Mouse (Mus musculus): ENCODE data around the gene S100a7a. TPM values are rescaled to one million over a fixed set of nuclear protein-coding genes. Genes with fewer than 3 reads are reported as not detected.

Gene S100a7a
- total RNA-seq, 2 experiments from 2014 or later: 0.27 TPM; not detected in 1

DNA sequence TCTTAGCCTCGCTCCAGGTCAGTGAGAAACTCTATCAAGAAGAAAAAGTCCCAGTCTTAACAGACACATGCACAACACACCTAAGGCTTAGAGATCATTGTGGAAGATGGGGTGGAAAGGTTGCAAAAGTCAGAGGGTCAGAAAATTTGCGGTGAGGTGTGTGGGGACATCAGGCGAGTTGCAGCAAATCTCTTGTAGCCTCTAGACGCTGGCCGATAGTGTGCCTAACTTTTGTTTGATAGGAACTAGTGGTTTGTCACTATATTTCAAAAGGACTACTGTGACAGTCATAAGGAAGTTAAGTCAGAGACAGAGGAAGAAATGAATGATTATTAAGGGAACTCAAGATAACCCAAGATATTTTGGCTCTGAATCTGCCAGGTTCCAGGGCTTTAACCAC, 26.5 kb upstream of the S100a7a start:
- no peak for DNase-seq (ENCODE audit: low spot score in 2 of 2)

DNA sequence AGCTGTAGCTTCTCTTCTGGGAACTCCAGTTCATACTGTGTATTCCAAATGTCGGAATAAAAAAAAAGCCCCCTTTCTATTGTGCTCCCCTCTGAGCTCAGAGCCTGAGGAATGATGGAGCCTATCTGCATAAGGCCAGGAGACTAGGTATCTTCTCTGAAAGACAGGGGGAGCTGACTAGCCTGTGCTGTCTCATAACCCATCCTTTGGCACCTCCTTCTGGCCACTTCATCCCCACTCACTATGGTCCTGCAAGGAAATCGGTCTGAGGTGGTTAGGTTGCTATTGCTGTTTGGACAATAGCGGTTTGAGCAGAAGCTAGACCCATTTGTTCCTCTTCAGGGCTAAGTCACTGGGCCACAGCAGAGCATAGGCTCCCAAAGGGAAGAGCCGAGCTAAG, 26.0 kb upstream of the S100a7a start:
- no peak for DNase-seq (ENCODE audit: low spot score in 2 of 2)

DNA sequence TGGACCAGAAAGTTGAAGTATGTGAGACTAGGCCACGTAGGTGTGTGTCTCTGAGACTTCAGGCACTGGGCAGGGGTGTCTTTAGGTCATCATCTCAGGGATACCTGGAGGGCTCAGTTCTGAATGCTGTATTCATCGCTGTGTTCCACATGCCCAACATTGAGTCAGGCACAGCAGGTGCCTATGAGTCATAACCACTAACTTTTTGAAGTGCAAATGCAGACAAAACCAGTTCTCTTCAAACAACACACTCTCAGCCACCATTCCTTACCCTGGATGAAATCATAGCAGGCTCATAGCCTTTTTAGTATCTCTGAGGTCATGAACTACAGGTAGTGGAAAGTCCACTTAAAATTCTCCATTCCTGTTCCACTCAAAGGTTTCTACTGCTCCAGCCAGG, 24.5 kb upstream of the S100a7a start:
- no peak for DNase-seq (ENCODE audit: low spot score in 2 of 2)

DNA sequence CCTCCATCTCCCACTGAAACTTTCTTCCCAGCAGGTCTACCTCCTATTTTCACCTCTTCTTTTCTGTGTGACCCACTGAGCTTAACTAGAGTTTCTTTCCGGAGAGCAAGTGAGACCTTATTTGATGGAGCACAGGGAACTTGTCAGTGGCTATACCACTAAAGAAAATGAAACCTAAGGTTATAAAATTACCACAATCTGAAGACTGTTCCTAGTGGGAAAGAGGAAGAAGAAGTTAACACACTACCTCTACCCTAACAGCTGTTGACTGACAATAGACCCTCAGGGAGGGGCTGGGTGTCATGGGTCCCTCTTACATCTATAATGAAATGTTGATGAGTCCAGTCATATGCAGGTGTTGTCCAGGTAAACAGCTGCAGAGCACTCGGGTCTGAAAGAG, 21.8 kb upstream of the S100a7a start:
- no peak for DNase-seq (ENCODE audit: low spot score in 2 of 2)

DNA sequence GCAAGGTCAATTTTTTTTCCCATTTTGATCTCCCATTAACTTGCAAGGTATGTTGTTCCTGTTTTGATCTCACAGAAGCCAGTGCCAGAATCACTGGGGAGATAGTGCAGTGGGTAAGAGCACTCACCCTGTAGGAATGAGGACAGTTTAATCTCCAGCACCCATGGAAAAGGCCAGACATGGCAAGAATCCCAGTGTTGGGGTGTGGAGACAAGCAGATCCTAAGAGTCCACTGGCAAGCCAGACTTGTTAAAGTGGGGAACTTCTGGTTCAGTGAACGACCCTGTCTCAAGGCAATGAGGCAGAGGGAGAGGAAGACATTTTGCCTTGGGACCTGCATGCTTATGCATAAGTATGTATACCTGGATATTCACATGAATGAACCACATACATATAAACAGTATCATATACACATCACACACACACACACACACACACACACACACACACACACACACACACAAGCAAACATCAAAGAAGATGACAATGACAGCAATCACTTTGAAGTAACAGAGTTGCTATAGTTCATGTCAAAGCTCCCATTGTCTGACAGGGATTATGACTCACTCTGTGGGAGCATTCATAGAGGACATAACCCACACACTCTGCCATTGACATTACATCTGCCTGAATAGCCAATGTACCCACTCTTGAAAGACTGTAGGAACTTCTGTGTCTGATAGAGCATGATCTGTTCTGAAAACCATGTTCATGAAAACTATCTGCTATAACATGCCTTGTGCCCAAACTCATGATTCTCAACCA, 15.1 kb upstream of the S100a7a start:
- no peak for DNase-seq (ENCODE audit: low spot score in 2 of 2)

DNA sequence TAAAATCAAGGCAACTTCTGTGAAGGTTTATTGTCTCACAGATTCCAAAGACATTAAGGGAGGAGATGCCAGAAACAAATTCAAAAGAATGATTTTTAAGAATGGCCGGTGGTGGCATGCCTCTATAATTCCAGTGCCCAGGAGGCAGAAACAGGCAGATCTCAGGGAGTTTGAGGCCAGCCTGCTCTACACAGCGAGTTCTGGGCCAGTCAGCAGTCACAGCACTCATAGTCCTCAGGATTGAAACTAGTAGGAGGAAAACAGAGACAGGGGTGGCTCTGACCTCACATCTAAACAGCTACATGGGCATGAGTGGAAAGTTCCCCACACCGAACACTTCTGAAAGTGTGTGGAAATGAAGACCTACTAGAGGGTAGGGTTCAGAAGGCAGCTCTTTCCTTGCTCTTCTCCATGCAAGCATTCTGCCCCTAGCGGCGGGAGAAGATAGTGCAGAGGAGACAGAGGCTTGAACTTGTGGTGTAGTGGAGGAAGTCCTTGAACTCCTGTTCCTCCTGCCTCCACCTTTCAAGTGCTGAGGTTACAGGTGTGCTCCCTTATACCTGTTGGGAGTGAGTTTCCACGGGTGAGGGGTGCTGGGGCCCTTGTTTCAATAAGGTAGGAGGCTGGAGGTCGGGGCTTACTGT, 14.2 kb upstream of the S100a7a start:
- DNase-seq (ENCODE audit: low spot score in 2 of 2): no peak

DNA sequence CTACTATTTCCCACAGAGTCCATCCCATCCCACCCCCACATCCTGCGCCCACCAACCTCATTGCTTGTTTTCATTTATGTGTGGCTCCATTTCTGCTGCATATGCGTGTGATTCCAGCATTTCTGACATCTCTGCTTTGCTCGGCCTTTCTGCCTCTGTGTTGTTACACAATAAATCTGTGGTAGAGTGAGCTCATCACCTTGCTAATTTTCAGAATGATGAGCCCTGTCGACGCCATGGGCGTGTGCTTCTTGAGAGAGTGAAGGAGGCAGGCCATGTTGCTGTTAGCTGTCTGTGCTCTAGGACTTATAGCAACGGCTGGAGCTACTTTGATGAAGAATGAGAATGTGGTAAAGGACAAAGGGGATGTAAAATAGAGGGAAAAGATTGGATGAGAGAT, 12.8 kb upstream of the S100a7a start:
- no peak for DNase-seq (ENCODE audit: low spot score in 2 of 2)

DNA sequence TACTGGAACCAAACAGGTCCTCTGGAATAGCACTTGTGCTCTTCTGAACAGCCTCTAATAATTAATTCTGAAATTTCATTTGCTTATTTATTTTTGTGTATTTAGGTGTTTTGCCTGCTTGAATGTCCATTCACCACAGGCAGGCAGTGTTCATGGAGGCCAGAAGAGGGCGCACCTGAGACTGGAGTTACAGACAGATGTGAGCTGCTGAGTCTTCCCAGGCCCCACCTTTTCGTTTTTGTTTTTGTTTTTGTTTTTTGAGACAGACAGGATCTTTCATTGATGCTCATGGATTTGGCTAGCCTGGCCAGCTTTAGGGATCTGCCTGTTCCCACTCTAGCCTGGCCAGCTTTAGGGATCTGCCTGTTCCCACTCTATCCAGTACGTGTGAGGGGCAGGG, 9.6 kb upstream of the S100a7a start:
- peak; percentile 41 to 48 for DNase-seq (ENCODE audit: low spot score in 2 of 2)

DNA sequence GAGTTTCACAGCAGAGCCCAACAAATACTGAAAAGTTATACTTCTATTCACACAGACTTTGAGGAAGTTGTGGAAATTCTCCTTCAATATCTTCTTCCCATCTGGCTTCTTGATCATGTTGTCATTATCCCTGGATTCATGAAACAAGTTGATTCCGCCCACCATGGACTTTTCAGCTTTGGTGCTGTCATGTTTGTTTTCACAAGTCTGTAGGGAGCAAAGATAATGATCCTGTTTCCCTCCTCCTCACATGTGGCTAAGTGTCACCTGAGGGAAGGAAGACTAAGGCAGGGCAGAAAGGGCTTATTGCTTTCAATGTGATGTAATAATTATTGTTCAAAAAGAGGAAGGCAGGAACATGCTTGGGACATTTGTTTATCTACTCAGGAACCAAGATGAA, 6.5 kb upstream of the S100a7a start:
- DNase-seq (ENCODE audit: low spot score in 2 of 2): no peak

DNA sequence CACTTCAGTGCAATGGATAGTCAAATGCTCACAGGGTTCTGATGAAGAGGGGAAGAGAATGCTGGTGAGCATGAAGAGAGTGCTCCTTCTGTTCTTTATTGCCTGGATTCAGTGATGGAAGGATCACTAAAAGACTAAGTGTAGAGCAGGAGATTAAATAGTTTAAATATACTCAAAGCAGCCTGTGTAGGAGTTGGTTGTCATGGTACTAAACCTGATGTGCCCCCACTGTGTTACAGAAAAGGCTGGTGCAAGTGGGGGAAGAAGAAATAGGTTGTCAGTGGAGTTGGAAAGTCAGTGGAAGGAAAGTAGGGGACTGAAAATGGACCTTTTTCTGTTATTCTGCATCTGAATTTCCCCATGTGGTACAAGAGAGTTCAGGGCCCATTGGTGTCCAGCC, 4.8 kb upstream of the S100a7a start:
- DNase-seq (ENCODE audit: low spot score in 2 of 2): no peak

DNA sequence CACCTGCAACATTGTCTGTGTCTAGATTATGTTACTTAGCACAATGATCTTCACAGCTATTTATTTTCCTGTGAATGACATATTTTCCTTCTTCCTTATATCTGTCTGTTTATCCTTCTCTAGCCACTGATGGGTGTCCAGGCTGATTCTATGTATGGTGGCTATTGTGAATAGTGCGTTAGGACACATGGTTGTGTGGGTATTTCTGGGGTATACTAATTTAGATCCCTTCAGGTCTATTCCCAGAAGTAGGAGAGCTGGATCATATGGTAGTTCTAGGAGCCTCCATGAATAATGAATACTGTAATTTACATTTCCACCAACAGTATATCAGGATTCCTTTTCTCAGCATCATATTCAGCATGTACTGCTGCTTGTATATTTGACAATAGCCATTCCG, 4.0 kb upstream of the S100a7a start:
- no peak for DNase-seq (ENCODE audit: low spot score in 2 of 2)

DNA sequence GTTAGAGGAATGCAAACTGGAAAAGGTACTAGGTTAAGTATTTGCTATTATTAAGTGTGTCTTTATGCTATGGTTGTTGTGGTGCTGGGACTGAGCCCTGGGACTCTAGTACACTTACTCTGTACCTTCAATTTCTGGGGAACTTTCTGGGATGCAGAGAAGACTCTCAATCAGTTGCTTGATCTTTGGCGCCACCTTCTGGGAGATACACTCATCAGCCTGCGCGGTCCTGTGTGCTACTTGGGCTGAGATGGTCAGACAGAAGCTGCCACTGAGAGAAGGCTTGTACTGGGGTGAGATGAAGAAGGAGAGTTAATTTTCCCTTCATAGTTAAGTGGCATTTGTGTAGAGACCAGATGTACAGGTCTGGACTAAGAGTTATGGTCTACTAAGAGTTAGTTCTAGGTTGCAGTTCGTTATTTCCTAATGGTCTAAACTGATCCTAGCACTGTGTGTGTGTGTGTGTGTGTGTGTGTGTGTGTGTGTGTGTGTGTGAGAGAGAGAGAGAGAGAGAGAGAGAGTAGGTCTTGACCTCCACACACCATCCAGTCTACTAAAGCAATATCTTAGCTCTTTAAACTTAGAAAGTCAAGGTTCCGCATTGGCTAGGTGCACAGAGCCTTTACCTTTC, 824 bp upstream of the S100a7a start:
- peak; percentile 84 to 87 for DNase-seq (ENCODE audit: low spot score in 2 of 2)

DNA sequence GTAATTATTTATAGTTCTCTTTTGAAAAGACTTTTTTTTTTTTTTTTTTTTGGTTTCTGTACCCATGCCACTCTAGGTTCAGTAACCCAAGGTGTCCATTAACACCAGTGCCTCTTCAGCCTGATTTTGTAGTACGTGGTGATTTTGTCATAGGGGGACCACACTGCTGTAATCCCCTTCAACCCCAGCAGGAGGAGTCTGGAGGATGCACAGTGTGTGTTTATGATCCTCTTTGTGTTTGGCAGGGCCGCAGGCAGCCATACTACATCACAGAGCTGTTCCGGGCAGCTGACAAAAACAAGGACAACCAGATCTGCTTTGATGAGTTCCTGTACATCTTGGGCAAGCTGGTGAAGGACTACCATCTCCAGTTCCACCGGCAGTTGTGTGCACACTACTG, 3.6 kb downstream of the S100a7a start:
- DNase-seq (ENCODE audit: low spot score in 2 of 2): peak in 1 of 2 experiments; percentile 8

DNA sequence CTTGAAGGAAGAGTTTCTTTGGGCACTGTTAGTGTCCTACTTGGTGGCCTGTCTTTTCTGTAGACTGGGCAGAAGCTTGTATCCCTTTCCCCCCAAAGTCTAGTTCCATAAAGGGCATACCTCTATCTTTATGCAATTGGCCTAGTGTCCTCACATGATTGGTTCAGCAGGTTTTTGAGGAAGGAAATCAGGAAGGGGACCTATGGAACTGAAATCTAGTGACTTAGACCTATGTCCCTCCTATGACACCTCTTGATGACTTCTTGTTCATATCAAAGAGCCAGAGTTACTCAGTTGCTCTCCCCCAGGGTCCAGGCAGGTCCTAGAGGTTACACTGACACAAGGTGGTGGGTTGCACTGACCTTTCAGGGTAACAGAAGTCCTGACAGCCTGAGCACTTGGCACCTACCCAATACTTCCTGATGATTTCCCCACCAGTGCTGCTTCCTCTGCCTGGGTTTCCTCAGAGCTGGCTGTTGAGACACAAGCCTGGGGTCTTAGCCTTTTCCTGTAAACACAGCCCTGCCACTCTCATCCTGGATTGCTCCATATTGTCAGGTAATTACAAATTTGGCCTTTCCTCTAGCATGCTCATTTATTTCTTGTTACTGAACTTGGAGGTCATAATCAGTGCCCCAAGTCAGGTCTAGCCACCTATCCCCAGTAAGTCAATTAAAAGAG, 5.7 kb downstream of the S100a7a start:
- DNase-seq (ENCODE audit: low spot score in 2 of 2): no peak

DNA sequence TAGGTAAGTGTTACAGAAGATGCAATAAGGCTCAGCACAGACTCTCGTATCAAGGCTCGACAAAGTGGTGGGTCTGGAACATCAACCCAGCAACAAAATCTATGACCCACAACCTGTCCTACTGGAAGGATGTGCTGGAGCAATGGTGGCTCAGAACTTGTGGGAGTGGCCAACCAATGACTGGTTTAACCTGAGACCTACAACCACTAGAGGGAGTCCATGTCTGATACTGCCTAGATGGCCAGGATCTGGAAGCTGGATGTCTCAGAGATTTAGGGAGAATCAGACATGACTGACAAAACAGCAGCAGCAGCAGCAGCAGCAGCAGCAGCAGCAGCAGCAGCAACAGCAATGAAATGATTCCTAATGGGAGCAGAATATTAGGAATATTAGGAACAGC, 10.4 kb downstream of the S100a7a start:
- no peak for DNase-seq (ENCODE audit: low spot score in 2 of 2)

DNA sequence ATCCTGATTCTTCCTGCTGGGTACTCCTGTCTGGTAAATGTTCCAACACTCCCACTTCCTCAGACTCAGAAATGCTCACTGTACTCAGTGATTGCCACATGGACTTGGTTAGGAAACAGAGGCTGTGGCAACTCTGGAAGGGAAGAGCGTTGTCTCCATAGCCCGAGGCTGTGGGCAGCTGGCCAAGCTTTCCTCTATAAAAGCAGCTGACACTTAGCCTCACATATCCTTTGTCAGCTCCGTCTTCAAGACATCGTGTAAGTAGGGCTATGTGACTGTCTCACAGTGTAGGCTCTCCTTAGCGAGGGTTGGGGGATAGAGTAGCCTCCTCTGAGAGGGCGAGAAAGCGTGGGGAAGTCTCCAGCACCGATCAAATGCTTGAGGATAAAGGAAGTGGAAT, 15.0 kb downstream of the S100a7a start, which contains the start of gene S100a8:
Gene S100a8, plus strand, starts transcription at position 133 of the 400 bp plus-strand sequence.
- DNase-seq (ENCODE audit: low spot score in 2 of 2): no peak

DNA sequence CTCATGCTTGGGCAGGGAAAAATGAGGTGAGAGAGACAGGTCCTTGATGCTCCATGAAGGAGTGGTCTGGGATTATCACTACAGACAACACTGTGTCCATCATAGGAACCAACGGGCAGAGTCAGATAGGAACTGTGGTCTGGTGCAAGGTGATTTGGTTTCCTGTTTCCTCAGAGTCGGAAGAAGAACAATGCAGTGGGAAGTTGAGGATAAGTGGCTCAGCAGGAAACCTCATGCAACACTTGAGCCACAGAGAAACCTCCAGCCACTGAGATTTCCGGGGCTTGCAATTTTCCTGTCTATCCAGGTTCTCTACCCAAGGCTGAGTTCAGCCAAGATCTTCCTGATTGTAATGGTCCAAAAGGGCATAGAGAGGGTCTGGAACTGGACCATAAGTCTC, 24.8 kb downstream of the S100a7a start:
- no peak for DNase-seq (ENCODE audit: low spot score in 2 of 2)

DNA sequence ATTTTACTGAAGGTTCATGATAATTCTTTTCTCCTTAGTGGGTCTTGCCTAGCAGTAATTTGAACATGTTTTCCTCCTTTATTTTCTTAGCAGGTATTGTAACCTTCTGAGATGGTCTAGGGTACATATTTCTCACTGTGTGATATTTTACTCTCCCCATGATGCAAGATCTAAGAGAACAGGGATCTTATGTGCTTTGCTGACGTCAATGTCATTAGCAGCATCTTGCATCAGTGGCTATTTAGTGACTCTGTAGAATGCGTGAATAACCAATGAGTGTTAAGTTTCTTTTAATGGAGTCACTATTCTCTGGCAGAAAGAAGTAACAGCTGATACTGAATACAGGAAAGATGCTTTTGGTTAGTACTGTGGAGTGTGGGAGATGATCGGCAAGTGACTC, 30.1 kb downstream of the S100a7a start:
- DNase-seq (ENCODE audit: low spot score in 2 of 2): no peak

DNA sequence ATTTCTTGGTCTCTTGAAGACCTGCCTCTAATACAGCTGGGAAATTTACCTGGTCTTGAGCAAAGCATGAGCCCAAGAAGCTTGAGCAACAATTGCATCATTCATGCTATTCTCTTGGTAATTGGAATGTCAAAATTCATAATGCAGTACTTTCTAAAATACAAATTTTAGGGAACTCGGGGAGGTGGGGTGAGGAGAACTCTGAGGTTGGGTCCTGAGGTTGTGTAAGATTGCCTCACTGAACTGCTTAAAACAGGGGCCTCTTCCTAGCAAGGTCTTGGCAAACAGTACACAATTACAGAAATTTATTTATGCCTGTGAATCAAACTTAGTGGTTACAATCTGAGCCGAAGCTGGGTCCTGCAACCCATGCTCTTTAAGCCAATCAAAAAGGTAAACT, 33.0 kb downstream of the S100a7a start:
- DNase-seq (ENCODE audit: low spot score in 2 of 2): no peak

DNA sequence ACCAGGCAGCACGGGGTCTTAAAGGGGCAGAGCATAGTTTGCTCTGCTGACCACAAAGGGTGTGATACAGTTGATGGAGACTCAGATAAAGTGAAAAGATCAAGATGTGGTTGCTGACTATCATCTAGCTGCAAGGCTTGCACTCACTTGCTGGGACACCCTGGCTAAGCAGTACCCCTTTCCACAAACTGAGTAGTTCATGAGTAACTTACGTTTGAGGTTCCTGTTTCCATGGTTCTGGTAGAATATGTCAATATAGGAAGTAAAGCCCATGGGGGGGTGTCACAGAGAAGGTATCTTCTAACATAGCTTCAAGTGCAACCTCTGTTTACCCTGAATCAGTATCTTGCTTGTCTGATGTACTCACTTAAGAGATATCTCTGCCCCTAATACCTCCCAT, 39.7 kb downstream of the S100a7a start:
- no peak for DNase-seq (ENCODE audit: low spot score in 2 of 2)

DNA sequence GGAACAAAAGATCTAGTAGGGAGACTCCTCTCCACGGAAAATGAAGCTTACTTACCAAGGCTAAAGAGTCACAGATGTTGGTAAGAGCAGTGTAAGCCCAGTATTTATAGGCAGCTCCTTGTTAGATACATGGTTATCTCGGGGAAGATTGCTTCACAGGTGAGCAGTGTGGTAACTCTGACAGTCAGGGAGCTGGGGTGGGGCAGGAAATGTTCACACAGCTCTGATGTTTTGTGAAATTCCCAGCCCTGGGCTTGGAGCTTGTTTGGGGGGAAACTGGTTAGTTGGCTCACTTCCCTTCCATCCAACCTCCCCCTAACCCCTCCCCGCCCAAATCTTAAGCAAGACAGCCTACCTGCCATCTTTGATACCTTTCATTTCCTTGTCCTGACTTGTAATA, 41.8 kb downstream of the S100a7a start, which contains the start of gene S100a9:
Gene S100a9, minus strand, starts transcription at position 109 of the 400 bp plus-strand sequence.
- no peak for DNase-seq (ENCODE audit: low spot score in 2 of 2)

DNA sequence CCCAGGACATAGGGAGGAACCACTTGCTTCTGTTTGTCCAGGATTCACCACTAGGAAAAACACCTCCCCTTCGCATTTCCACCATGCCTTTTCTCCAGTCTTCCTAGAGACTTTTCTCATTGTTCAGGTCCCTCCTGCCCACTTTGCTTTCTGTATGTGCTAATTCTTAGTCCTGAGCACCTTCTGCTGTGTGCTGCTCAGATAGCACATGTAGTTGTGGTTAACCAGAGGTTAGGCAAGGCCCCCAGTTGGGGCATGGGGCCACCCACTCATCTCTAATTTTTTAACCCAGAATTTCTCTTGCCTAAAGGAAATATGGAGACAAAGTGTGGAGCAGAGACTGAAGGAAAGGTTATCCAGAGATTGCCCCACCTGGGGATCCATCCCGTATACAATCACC, 48.4 kb downstream of the S100a7a start:
- DNase-seq (ENCODE audit: low spot score in 2 of 2): no peak
